Mouse (Mus musculus): ENCODE results near the gene Lrg1. TPM values are rescaled to one million over a fixed set of nuclear protein-coding genes. Genes with fewer than 3 reads are reported as not detected.

The Lrg1 gene
- polyA plus RNA-seq, 1 experiment from 2014 or later: 3.2 TPM

DNA sequence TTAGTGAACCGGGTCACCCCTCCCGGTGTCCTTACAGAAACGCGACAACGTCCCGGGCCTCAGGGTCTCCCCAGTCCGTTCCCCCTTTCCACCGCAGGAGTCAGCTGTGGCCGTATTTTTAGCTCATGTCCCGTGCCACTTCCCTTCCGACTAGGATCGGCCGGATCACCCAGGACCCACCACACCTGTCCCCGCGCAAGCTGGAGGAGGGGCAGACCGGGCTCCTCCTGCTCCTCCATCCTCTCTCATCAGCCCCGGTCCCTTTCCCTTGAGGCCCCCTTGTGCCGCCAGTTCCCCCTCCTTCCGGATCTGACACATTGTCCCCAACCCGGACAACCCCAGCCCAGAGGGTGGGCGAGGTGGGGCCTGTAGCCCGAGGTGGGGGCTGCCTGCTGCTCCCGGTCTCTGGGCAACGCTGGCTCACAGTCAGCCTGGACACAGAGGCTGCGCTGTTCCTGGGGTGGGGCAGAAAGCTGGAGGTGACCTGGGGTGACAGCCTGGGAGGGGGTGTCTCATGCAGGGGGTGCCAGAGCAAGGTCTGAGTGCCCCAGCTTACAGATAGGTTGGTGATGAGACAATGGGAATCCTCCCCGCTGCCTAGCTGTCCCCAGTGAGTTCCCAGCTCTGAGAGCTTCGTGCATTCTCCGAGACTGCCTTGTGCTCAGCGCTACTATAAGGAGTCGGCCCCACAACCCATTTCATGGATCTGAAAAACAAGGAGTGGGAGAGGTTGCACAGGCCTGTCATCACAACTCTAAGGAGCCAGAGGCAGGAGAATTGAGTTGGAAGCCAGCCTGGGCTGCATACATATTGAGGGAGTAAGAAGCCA is 27.2 kb upstream of the Lrg1 start:
- H3K36me3 ChIP-seq (replicated peaks): no peaks in the 10 kb centered on the region
- no peaks in the 10 kb centered on the region for H3K9me3 ChIP-seq (replicated peaks)
- no peak overlapping the region for H3K27ac ChIP-seq (replicated peaks)
- H3K27me3 ChIP-seq: peaks cover 85% of the 10 kb centered on the region
- no peak for ATAC-seq (ENCODE audit: insufficient read depth)
- H3K4me2 ChIP-seq: peak overlapping the region; percentile 25; the same call in 1 of the 2 replicates
- WGBS (ENCODE audit: insufficient replicate concordance): 3% methylated on average over 30 of the region's 30 CpGs
- peaks cover 8% of the 10 kb centered on the region for H3K4me1 ChIP-seq (replicated peaks)
- no peak overlapping the region for H3K4me3 ChIP-seq (replicated peaks)
- no peak overlapping the region for H3K9ac ChIP-seq

DNA sequence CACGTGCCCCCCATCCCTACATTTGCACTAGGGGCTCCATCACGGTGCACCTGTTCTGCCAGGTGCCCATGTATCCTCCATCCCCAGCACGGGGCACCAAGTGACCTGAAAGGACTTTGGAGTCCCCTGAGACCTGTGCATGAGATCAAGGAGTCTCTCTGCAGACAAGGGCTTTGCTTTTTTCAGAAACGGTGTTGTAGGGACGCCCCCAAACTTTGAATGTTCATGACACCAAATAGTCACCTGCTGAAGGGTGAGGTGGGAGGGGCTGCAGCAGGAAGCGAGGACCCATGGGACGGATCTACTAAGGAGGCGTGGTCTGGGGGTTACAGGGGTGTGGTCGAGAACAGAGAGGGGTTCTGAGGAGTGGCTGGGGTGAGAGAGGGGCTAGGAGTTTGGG is 26.5 kb upstream of the Lrg1 start:
- Histone ChIP-seq H3K4me3 (replicated peaks) (no peak overlapping the region), H3K36me3 (replicated peaks) (no peaks in the 10 kb centered on the region), H3K27ac (replicated peaks) (no peak overlapping the region), H3K9ac (no peak overlapping the region), H3K4me2 (no peak overlapping the region), H3K27me3 (peaks cover 85% of the 10 kb centered on the region), H3K4me1 (replicated peaks) (peaks cover 4% of the 10 kb centered on the region), H3K9me3 (replicated peaks) (no peaks in the 10 kb centered on the region)
- 17% methylated on average over 9 of the region's 9 CpGs for WGBS (ENCODE audit: insufficient replicate concordance)
- ATAC-seq (ENCODE audit: insufficient read depth): no peak

DNA sequence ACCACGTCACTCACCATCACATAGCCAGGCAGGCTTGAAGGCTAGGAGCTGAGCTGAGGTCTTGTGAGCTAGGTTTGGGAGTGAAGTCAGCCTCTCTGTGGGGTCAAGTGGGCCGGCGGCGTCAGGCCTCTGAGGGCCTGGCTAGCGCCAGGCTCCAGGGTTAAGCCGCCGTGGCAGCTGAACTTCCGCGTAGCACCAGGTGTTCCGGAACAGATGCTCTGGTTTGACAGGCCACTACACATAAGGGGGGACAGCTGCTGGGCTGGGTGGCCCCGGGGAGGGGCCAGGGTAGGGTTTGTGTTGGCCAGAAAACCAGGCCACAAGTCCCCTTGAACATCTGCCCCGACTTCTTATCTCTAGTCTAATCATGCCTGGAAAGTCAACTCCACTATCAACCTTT is 25.6 kb upstream of the Lrg1 start:
- H3K27ac ChIP-seq (replicated peaks): no peak overlapping the region
- WGBS (ENCODE audit: insufficient replicate concordance): 54% methylated on average over 12 of the region's 12 CpGs
- H3K4me1 ChIP-seq (replicated peaks): peaks cover 4% of the 10 kb centered on the region
- H3K4me3 ChIP-seq (replicated peaks): no peak overlapping the region
- H3K9ac ChIP-seq: no peak overlapping the region
- H3K27me3 ChIP-seq: peaks cover 89% of the 10 kb centered on the region
- no peak for ATAC-seq (ENCODE audit: insufficient read depth)
- no peaks in the 10 kb centered on the region for H3K36me3 ChIP-seq (replicated peaks)
- H3K9me3 ChIP-seq (replicated peaks): no peaks in the 10 kb centered on the region
- H3K4me2 ChIP-seq: no peak overlapping the region

DNA sequence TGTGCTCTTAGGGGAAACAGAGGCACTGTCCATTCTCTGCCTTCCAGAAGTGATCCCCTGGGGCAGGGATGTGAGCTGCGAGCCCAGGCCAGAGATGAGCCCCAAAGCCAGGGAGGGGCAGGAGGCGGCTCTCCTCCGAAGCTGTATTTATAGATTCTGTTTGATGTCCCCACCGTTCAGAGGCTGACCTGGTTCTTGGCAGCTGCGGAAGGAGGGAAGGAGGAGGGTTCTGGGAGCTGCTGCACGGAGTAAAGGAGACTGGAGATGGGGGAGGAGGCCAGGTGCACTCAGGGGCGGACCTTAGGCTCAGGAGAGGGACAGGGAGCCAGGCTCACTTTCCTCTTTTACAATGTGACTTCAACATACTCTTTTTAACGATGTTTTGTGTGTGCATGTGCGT is 24.3 kb upstream of the Lrg1 start:
- Histone ChIP-seq H3K4me3 (replicated peaks) (no peak overlapping the region), H3K9ac (no peak overlapping the region), H3K4me1 (replicated peaks) (peaks cover 14% of the 10 kb centered on the region), H3K27me3 (peaks cover 98% of the 10 kb centered on the region), H3K27ac (replicated peaks) (no peak overlapping the region), H3K36me3 (replicated peaks) (no peaks in the 10 kb centered on the region), H3K4me2 (no peak overlapping the region), H3K9me3 (replicated peaks) (no peaks in the 10 kb centered on the region)
- ATAC-seq (ENCODE audit: insufficient read depth): no peak
- 26% methylated on average over 9 of the region's 9 CpGs for WGBS (ENCODE audit: insufficient replicate concordance)

DNA sequence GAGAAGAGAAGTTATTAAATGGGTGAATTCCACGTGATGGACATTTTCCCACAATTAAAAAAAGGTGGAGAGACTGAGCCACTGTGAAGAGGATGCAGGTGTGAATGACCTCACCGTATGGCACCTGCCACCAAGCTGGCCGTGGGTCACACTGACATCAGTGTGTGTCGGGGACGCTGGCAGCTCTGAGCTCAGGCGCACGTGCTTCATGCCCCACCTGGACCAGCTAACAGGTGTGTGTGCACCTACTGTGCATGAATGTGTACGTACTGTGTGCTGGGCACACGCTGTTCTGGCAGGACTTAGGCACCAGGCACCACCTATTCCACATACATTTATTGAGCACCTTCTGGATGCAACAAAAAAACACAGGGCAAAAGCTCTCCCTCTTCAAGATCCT is 22.7 kb upstream of the Lrg1 start:
- H3K9ac ChIP-seq: no peak overlapping the region
- no peak for ATAC-seq (ENCODE audit: insufficient read depth)
- H3K27ac ChIP-seq (replicated peaks): no peak overlapping the region
- peaks cover 25% of the 10 kb centered on the region for H3K4me1 ChIP-seq (replicated peaks)
- no peaks in the 10 kb centered on the region for H3K36me3 ChIP-seq (replicated peaks)
- H3K4me3 ChIP-seq (replicated peaks): no peak overlapping the region
- H3K27me3 ChIP-seq: peaks cover 98% of the 10 kb centered on the region
- H3K4me2 ChIP-seq: no peak overlapping the region
- WGBS (ENCODE audit: insufficient replicate concordance): 55% methylated on average over 9 of the region's 9 CpGs
- no peaks in the 10 kb centered on the region for H3K9me3 ChIP-seq (replicated peaks)

DNA sequence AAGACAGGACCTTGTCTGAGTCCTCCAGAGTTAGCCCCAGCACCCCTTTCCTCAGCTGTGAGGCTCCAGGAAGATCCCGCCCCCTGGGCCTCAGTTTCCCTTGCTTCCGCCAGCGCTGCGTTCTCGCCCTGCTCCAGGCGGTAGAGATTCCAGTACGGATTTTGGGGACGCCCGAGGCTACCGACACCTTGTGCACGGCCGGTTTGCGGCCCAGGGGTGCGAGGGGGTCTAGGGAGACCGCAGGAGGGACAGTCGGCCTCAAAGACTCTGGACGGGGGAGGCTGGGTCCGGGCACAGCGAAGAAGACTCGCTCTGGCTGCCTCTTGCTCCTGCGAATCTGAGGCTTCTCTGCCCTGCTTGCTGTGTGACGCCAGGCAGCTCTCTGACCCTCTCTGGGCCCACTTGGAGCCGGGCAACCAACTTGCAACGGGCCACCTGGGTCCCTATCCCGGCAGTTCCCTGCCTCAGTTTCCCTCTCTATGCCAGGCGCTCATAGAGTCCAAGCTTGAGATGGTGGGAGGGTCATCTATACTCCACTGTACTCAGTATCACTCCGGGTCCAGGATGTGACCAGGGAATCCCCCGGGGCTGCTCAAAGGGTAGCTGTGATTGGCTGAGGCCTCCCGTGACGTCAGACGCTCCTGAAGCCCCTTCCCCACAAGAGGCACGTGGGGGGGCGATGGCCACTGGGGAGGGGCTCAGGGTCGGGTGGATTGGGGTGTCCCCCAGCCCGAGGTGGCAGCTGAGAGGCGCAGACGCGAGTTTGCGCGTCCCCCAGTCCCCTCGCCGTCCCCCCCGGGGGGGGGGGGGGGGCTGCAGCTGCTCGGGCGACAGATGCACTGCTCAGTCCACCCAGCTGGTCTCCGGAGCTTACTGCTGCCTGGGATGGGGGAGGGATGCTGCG is 20.2 kb upstream of the Lrg1 start:
- Histone ChIP-seq H3K9ac (no peak overlapping the region), H3K27me3 (peaks cover 91% of the 10 kb centered on the region), H3K27ac (replicated peaks) (no peak overlapping the region), H3K4me2 (peak overlapping the region; percentile 60), H3K4me3 (replicated peaks) (peak overlapping the region; percentile 32), H3K9me3 (replicated peaks) (no peaks in the 10 kb centered on the region), H3K36me3 (replicated peaks) (no peaks in the 10 kb centered on the region), H3K4me1 (replicated peaks) (peaks cover 32% of the 10 kb centered on the region)
- 3% methylated on average over 47 of the region's 47 CpGs for WGBS (ENCODE audit: insufficient replicate concordance)
- ATAC-seq (ENCODE audit: insufficient read depth): no peak

DNA sequence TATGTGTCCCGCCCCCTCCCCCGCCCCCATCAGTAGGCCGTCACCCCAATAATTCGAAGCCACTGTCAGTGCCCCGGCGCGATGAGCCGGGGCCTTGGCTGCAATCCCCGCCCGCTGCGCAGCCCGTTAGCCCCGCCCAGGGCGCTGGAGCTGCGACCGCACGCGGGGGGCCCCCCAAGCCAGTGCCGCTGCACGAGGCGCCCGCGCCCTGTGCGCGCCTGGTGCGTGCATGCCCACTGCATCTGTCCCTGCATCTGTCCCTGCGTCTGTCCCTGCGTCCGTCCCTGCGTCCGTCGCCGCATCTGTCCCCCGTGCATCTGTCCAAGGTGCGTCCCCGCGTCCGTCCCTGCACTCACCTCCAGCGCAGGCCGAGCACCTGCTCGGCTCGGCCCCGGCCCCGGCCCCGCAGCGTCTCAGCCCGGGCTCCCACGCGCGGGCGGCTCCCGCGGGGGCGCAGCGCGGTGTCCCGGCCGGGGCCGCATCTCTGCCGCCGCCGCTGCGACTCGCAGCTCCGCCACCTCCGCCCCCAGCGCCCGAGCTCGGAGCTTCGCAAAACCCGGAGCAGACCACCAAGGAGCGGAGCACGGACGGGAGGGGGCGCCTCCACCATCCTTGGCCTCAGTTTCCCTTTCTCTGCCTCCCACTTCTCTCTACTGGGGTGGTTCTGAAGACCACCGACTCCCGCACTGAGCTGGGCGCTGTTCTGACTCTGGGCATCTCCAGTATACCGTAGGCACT is 18.2 kb upstream of the Lrg1 start, which contains the start of gene Sema6b:
TSS of gene Sema6b (minus strand) at position 486 of the 738 bp plus-strand sequence.
- Histone ChIP-seq H3K9me3 (replicated peaks) (no peaks in the 10 kb centered on the region), H3K4me2 (peak within 1 kb of the TSS; percentile 85), H3K36me3 (replicated peaks) (no peaks in the 10 kb centered on the region), H3K9ac (no peak within 1 kb of the TSS), H3K4me3 (replicated peaks) (peak within 1 kb of the TSS; percentile 57), H3K4me1 (replicated peaks) (peaks cover 36% of the 10 kb centered on the region), H3K27me3 (peaks cover 72% of the 10 kb centered on the region), H3K27ac (replicated peaks) (no peak within 1 kb of the TSS)
- WGBS (ENCODE audit: insufficient replicate concordance): 2% methylated on average over 79 of the region's 79 CpGs
- peak; percentile 37; the same call in 1 of the 2 replicates for ATAC-seq (ENCODE audit: insufficient read depth)

DNA sequence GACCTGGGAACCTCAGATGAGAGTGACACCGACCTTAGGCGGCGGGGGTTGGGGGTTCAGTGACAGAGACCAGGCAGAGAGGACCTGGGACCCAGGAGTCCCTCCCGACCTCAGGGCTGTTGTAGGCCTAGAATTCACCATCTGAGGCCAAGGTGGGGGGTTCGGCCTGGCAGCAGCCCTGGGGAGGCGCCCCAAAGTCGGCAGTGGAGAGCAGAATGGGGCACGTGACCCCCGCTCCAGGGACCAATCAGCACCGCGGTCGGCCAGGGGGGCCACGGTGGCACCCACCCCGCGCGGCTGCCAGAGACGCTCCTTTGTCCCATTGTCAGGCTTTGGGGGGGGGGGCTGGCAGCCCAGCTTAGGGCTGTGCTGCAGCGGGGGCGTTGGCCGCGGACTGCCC is 17.6 kb upstream of the Lrg1 start:
- H3K9me3 ChIP-seq (replicated peaks): no peaks in the 10 kb centered on the region
- peaks cover 43% of the 10 kb centered on the region for H3K4me1 ChIP-seq (replicated peaks)
- peaks cover 68% of the 10 kb centered on the region for H3K27me3 ChIP-seq
- 9% methylated on average over 21 of the region's 21 CpGs for WGBS (ENCODE audit: insufficient replicate concordance)
- ATAC-seq (ENCODE audit: insufficient read depth): no peak
- H3K27ac ChIP-seq (replicated peaks): no peak overlapping the region
- H3K36me3 ChIP-seq (replicated peaks): no peaks in the 10 kb centered on the region
- H3K4me2 ChIP-seq: peak overlapping the region; percentile 85
- H3K9ac ChIP-seq: no peak overlapping the region
- H3K4me3 ChIP-seq (replicated peaks): peak overlapping the region; percentile 57

DNA sequence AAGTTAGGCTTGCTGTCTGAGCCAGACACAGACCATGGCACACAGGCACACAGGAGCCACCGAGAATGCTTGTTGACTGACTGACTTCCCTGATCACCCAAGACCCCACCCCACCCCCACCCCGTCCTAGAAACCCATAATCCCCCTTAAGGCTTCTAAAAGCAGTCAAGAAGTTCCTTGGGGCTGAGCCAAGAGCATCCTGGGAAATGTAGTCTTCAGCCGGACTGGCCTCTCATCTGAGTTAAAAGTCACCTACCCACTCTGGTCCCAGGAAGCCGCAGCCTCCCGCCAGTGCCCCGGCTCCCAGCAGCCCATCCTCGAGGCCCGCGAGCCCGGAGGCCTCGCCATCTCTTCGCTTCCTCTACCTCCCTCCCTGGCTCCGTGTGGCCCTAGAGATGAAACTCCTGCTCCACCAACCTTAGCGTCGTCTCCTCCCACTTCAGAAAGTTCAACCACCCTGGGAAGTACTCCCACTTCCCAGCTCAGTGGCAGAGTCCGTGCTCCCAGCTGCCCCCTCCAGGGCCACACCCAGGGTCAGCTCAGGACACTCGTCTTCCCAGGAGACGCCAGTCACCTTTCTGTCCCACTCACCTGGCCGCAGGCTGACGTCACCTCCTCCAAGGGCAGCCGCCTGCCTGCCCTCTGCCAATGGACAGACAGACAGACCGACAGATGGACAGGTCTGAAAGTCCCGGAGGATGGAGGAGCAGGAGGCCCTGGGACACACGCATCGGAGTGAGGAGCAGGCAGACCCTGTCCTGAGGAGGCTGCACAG is 16.2 kb upstream of the Lrg1 start:
- no peak overlapping the region for H3K4me2 ChIP-seq
- WGBS (ENCODE audit: insufficient replicate concordance): 37% methylated on average over 25 of the region's 25 CpGs
- H3K27me3 ChIP-seq: peaks cover 54% of the 10 kb centered on the region

DNA sequence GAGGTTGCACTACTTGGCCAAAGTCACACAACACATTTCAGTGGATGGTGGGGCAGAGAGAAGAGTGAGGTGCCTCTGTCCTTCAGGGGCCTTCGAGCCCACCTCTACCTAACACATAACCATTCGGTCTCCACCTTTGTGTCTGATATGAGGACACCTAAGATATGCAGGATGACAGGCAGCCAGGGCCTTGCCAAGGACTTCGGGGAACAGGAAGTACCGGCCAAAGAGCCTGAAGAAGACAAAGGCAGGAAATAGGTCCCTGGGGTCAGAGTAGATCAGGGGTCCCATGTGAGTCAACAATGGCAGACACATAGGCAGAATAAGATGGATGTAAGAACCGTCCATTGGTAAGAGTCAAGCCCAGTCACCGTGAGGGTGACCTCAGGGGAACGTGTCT is 14.8 kb upstream of the Lrg1 start:
- ATAC-seq (ENCODE audit: insufficient read depth): no peak
- Histone ChIP-seq H3K27me3 (peaks cover 40% of the 10 kb centered on the region), H3K4me1 (replicated peaks) (peaks cover 54% of the 10 kb centered on the region), H3K9me3 (replicated peaks) (no peaks in the 10 kb centered on the region), H3K4me2 (no peak overlapping the region), H3K36me3 (replicated peaks) (no peaks in the 10 kb centered on the region), H3K27ac (replicated peaks) (no peak overlapping the region), H3K4me3 (replicated peaks) (no peak overlapping the region), H3K9ac (no peak overlapping the region)
- WGBS (ENCODE audit: insufficient replicate concordance): 53% methylated on average over 7 of the region's 7 CpGs

More for the DNA sequence above, 16.2 kb upstream of the Lrg1 start:
- Histone ChIP-seq H3K4me3 (replicated peaks) (no peak overlapping the region), H3K9me3 (replicated peaks) (no peaks in the 10 kb centered on the region), H3K4me1 (replicated peaks) (peaks cover 56% of the 10 kb centered on the region), H3K36me3 (replicated peaks) (no peaks in the 10 kb centered on the region), H3K9ac (no peak overlapping the region), H3K27ac (replicated peaks) (no peak overlapping the region)
- ATAC-seq (ENCODE audit: insufficient read depth): no peak
